Mouse (Mus musculus) telencephalon, adult 2 months (tissue): ENCODE results near the gene Map4.

Source experiments
- DNase-seq: peaks from one replicate; pipeline ENCODE4 v3.0.0-alpha.2; 2011; ENCODE audit warnings: low read depth, low spot score

Map4 gene

DNA sequence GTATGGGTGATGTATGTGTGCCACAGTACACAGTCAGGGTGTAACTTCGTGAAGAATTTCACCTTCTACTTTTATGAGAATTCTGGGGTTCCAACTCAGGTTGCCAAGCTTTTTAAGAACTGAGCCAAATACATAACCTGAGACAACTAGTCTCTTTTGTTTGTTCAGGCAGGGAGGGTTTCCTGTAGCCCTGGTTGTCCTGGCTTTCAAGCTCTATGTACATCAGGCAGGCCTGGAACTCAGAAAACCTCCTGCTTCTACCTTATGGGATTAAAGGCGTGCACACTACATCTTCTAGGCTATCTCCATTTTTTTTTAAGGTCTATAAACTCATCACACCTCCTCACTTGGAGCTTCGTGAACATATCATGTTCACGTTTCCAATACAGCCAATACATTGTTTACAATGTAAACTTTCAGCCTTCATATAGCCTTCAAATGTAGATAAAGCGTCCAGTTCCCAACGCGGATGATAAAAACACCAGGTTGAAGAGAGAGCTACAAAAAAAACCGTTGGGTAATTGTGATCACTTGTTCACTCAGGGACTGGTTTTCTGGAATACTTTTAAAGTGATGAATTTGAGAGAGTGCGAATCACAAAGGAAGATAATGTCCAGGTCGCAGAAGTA lies 199.8 kb downstream of the Map4 start:
- DNase-seq = no peak

DNA sequence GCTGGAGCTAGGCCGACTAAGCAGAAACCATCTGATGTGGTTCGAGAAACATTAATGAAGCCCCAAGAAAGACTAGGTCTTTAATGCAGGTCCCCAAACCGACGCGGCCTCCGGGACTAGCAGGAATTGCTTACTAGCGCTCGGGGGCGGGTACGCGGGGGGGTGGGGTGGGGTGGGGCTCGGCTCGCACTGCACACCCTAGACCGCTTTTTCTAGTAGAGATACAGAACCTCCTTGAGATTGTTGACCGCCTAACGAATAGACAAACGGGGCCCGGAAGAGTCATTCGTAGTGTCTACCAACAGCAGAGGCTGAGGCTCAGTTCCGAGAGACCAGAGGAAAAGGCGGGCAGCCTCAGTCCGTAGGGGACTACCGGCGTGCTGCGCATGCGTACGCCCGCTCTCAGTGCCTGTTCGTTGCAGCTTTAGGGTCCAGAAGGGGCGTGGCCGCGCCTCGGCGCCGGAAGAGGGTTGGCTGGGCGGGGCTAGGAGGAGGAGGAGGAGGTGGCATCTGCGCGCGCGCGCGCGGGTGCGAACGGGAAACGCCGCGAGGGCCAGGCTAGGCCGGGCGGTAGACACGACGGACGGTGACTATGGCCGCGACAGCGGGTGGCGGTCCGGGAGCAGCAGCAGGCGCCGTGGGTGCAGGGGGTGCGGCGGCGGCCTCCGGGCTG lies 200.4 kb downstream of the Map4 start:
- peak; percentile 96 for DNase-seq

DNA sequence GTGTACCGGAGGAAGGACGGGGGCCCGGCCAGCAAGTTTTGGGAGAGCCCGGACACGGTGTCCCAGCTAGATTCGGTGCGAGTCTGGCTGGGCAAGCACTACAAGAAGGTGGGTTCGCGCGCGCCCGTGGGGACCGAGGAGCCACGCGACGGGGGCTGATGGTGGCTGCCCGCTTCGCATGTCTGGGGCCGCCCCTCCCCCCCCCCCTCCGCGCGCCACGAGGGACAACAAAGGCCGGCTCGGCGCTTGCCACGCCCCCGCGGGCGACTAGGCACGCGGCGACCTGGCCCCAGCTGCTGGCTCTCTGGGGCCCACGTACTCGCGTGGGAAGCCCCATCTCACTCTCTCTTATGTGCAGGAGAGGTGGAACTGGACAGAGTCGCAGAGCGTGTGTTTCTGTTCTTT lies 200.9 kb downstream of the Map4 start:
- DNase-seq = no peak

DNA sequence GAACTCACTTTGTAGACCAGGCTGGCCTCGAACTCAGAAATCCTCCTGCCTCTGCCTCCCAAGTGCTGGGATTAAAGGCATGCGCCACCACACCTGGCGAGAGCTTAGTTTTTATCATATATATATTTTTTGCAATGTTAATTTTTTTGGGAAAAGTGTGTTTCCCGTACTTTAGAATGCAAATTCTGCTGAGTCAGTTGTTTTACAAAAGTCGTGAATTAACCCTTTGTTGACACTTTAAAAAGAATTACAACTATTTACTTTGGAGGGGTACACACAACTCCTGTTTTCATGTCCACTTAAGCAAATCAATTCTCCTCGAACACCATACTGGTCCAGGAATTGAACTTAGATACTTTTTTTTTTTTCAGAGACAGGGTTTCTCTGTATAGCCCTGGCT lies 201.7 kb downstream of the Map4 start:
- no peak for DNase-seq
